Mouse (Mus musculus) heart, postnatal 4 days (tissue): ENCODE results near the gene Csnk1e. TPM values are rescaled to one million over a fixed set of nuclear protein-coding genes. Genes with fewer than 3 reads are reported as not detected.
"Not testable (repeated sequence)": the region's sequence is repeated elsewhere in the genome, so short reads cannot be mapped to it uniquely, and the experiment has no call there.

Experiments used
- DNase-seq: peaks from one replicate; pipeline ENCODE4 v3.0.0; 2021
- total RNA-seq, 2 experiments: library from RNA; stranded (reverse); gene quantifications; 2 replicates each; pipeline ENCODE4 v1.2.3; 2021

Gene Csnk1e
- 100 to 1,000 TPM in 1 of 2 experiments, 10 to 100 TPM in 1; 99.6 to 108 TPM for total RNA-seq

GRCm38 (mm10) chr15:79455106-79455810 lies at the start of gene Csnk1e:
Csnk1e (minus strand) TSS chr15:79455566.
- DNase-seq: peak; percentile 82

GRCm38 (mm10) chr15:79504707-79505452 lies 49.5 kb upstream of the Csnk1e start, which contains the start of gene Kcnj4:
Kcnj4 (minus strand) TSS chr15:79505241.
- DNase-seq: no peak

GRCm38 (mm10) chr15:79503438-79503837 lies 48.1 kb upstream of the Csnk1e start:
- no peak for DNase-seq

- no peak for DNase-seq
Measured at GRCm38 (mm10) chr15:79502891-79503341, 47.5 kb upstream of the Csnk1e start.

- DNase-seq: no peak
Measured at GRCm38 (mm10) chr15:79500110-79500509, 44.7 kb upstream of the Csnk1e start.

- no peak for DNase-seq
Measured at GRCm38 (mm10) chr15:79493527-79493926, 38.2 kb upstream of the Csnk1e start.

GRCm38 (mm10) chr15:79489463-79489862 lies 34.1 kb upstream of the Csnk1e start:
- DNase-seq: no peak

GRCm38 (mm10) chr15:79481181-79481688 lies 25.9 kb upstream of the Csnk1e start:
- DNase-seq: no peak

- DNase-seq: no peak
Measured at GRCm38 (mm10) chr15:79477227-79477626, 21.9 kb upstream of the Csnk1e start.

GRCm38 (mm10) chr15:79473638-79474355 lies 18.4 kb upstream of the Csnk1e start:
- no peak for DNase-seq

- DNase-seq: no peak
Measured at GRCm38 (mm10) chr15:79473042-79473441, 17.7 kb upstream of the Csnk1e start.

GRCm38 (mm10) chr15:79471095-79471494 lies 15.7 kb upstream of the Csnk1e start:
- DNase-seq: no peak

GRCm38 (mm10) chr15:79470583-79470982 lies 15.2 kb upstream of the Csnk1e start:
- DNase-seq: no peak

GRCm38 (mm10) chr15:79469577-79469976 lies 14.2 kb upstream of the Csnk1e start:
- no peak for DNase-seq

- DNase-seq: peak; percentile 94
Measured at GRCm38 (mm10) chr15:79466601-79467286, 11.4 kb upstream of the Csnk1e start.

GRCm38 (mm10) chr15:79456546-79456945 lies 1.2 kb upstream of the Csnk1e start:
- DNase-seq: no peak

- not testable (repeated sequence) for DNase-seq
Measured at GRCm38 (mm10) chr15:79456104-79456503, 738 bp upstream of the Csnk1e start.

GRCm38 (mm10) chr15:79453831-79454230 lies 1.5 kb downstream of the Csnk1e start:
- no peak for DNase-seq

- DNase-seq: no peak
Measured at GRCm38 (mm10) chr15:79448041-79448440, 7.3 kb downstream of the Csnk1e start.

GRCm38 (mm10) chr15:79445786-79446654 lies 9.3 kb downstream of the Csnk1e start:
- no peak for DNase-seq

GRCm38 (mm10) chr15:79443856-79444410 lies 11.4 kb downstream of the Csnk1e start:
- no peak for DNase-seq
